Mouse (Mus musculus) lung, postnatal 0 days (tissue): ENCODE measurements around the gene Gm39566.

Experiments
- CTCF ChIP-seq: IDR thresholded peaks from 2 replicates; pipeline ENCODE4 v1.5.1; 2016; ENCODE audit warnings: antibody characterized with exemption, mild to moderate bottlenecking
- EP300 ChIP-seq: IDR thresholded peaks from 2 replicates; pipeline ENCODE4 v1.6.1; 2016; ENCODE audit warnings: antibody characterized with exemption, mild to moderate bottlenecking, control low read depth

DNA sequence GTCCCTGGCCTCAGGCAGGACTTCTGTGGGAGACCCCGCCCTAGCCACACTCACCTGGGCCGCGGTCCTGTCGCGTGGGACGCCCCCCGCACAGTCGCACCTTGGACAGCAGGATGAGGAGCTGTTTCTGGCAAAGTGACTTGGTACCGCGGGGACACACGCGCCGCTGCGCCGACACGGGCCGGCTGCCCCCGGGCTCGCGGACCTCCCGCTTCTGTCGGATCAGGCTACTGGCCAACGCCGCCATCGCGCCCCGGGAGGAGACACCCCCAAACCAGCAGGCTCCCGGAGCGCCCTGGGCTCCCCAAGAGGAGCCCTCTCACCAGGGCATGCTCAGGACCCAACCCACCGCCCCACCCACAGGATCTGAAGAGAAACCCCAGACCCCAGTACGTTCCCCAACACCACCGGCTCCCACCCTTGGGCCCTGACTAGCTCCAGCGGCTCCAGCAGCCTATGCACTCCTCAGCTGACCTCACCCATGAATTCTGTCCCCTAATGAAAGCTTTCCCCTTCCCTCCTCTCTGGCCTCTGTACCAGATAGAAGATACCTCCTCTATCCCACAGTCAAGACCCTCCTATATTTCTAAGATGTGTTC lies 13.6 kb downstream of the Gm39566 start, which contains the start of gene Fgf11:
- TF ChIP-seq CTCF (no peak), EP300 (no peak)
